17 mouse cellular contexts compared by ENCODE assay signal in genomic region chr7:28478854-28479253, GRCm38 (mm10). TPM values are rescaled to one million over a fixed set of nuclear protein-coding genes. Genes with fewer than 3 reads are reported as not detected.
DNase-seq lines count a peak whose midpoint lies in the region; ATAC-seq lines count a peak whose summit lies in the region.
"Had no signal": no experiment of that assay in that cellular context is flagged by ENCODE, and none has a peak within 500 bp of the region (broad histone marks: within the 10 kb centered on the region; RNA-seq: fewer than 3 reads in every experiment).

No protein-coding gene starts in this region.

- ATAC-seq in kidney, embryonic 15.5 days (replicated peaks; ENCODE audit: low FRiP score): peak; percentile 62
- ATAC-seq in granulocyte monocyte progenitor cell, adult 5-6 weeks (replicated peaks; ENCODE audit: poor library complexity, severe bottlenecking): peak; percentile 68
- peak; percentile 71; the same call in 1 of the 2 replicates for ATAC-seq in stomach, embryonic 16.5 days (ENCODE audit: insufficient read depth, low FRiP score)
- ATAC-seq: midbrain, embryonic 13.5 days had no signal

- H3K36me3 ChIP-seq in kidney, embryonic 15.5 days: no peaks in the 10 kb centered on the region
- no peaks in the 10 kb centered on the region for H3K36me3 ChIP-seq in stomach, embryonic 16.5 days (ENCODE audit: control insufficient read depth, insufficient read depth, low read length)
- H3K36me3 ChIP-seq: embryonic facial prominence, embryonic 15.5 days; liver, embryonic 15.5 days; midbrain, embryonic 13.5 days had no signal

- WGBS in kidney, embryonic 15.5 days: 4% methylated on average over 8 of the region's 8 CpGs
- WGBS in stomach, embryonic 16.5 days: 4% methylated on average over 8 of the region's 8 CpGs

- H3K9me3 ChIP-seq in kidney, embryonic 15.5 days (replicated peaks): no peaks in the 10 kb centered on the region
- H3K9me3 ChIP-seq in stomach, embryonic 16.5 days (replicated peaks; ENCODE audit: control insufficient read depth, low read length): no peaks in the 10 kb centered on the region
- H3K9me3 ChIP-seq: embryonic facial prominence, embryonic 15.5 days; liver, embryonic 15.5 days; midbrain, embryonic 13.5 days had no signal

- DNase-seq in kidney, adult 9 months: no peak
- DNase-seq in testis, postnatal 10 days (ENCODE audit: low spot score): peak; percentile 49
- DNase-seq in testis, postnatal 14 days (ENCODE audit: low spot score): no peak
- no peak for DNase-seq in right cerebral cortex, postnatal 10 days (ENCODE audit: low spot score in 2 of 2)
- DNase-seq in cerebellum, adult 11-12 months: no peak
- DNase-seq: cerebellum, adult 2 months; heart, adult 11 months; heart, postnatal 36 days had no signal

- H3K27ac ChIP-seq in kidney, embryonic 15.5 days: no peak overlapping the region
- no peak overlapping the region for H3K27ac ChIP-seq in stomach, embryonic 16.5 days (ENCODE audit: low read length)
- H3K27ac ChIP-seq: embryonic facial prominence, embryonic 15.5 days; left cerebral cortex, adult 2 months; liver, embryonic 15.5 days; midbrain, embryonic 13.5 days had no signal

- no peak overlapping the region for H3K4me3 ChIP-seq in kidney, embryonic 15.5 days (replicated peaks)
- no peak overlapping the region for H3K4me3 ChIP-seq in stomach, embryonic 16.5 days (replicated peaks; ENCODE audit: low read length)
- H3K4me3 ChIP-seq: embryonic facial prominence, embryonic 15.5 days; left cerebral cortex, adult 2 months; liver, embryonic 15.5 days; midbrain, embryonic 13.5 days had no signal

- peaks cover 7% of the 10 kb centered on the region for H3K4me1 ChIP-seq in kidney, embryonic 15.5 days
- no peaks in the 10 kb centered on the region for H3K4me1 ChIP-seq in stomach, embryonic 16.5 days (ENCODE audit: control insufficient read depth, insufficient read depth, low read length)
- H3K4me1 ChIP-seq: embryonic facial prominence, embryonic 15.5 days; liver, embryonic 15.5 days; midbrain, embryonic 13.5 days had no signal

- peak overlapping the region; percentile 32; the same call in 1 of the 2 replicates for H3K4me2 ChIP-seq in kidney, embryonic 15.5 days
- H3K4me2 ChIP-seq in stomach, embryonic 16.5 days (ENCODE audit: low read depth, low read length): no peak overlapping the region
- H3K4me2 ChIP-seq: embryonic facial prominence, embryonic 15.5 days; liver, embryonic 15.5 days; midbrain, embryonic 13.5 days had no signal

- H3K9ac ChIP-seq in kidney, embryonic 15.5 days: no peak overlapping the region
- no peak overlapping the region for H3K9ac ChIP-seq in stomach, embryonic 16.5 days (ENCODE audit: low read length)
- H3K9ac ChIP-seq: embryonic facial prominence, embryonic 15.5 days; liver, embryonic 15.5 days; midbrain, embryonic 13.5 days had no signal

- no peaks in the 10 kb centered on the region for H3K27me3 ChIP-seq in kidney, embryonic 15.5 days
- no peaks in the 10 kb centered on the region for H3K27me3 ChIP-seq in stomach, embryonic 16.5 days (ENCODE audit: control insufficient read depth, insufficient read depth, low read length)
- H3K27me3 ChIP-seq: embryonic facial prominence, embryonic 15.5 days; liver, embryonic 15.5 days; midbrain, embryonic 13.5 days had no signal

RNA-seq across cellular contexts. Expression of gene Lrfn1, which starts 27.1 kb away (rescaled TPM):
- 2.6 and 2.8 TPM in 2 replicates for polyA plus RNA-seq in kidney, embryonic 15.5 days (2015; fragmentation: Nextera tagmentation; extraction: Ambion mirVana)
- 0.80 and 1.7 TPM in 2 replicates for total RNA-seq in granulocyte monocyte progenitor cell, adult 5-6 weeks (2014; fragmentation: Nextera tagmentation)
- total RNA-seq in granulocyte monocyte progenitor cell, adult 5-6 weeks (2017): 0.36 and 0.52 TPM in 2 replicates
- polyA plus RNA-seq in stomach, embryonic 16.5 days (2015; fragmentation: Nextera tagmentation; extraction: Ambion mirVana): 1.0 and 1.7 TPM in 2 replicates

RNA-seq across cellular contexts. Expression of gene Ifnl2, which starts 31.4 kb away (rescaled TPM):
- polyA plus RNA-seq in kidney, embryonic 15.5 days (2015; fragmentation: Nextera tagmentation; extraction: Ambion mirVana): not detected in 2 replicates
- not detected in 2 replicates for total RNA-seq in granulocyte monocyte progenitor cell, adult 5-6 weeks (2014; fragmentation: Nextera tagmentation)
- not detected in 2 replicates for total RNA-seq in granulocyte monocyte progenitor cell, adult 5-6 weeks (2017)
- not detected in 2 replicates for polyA plus RNA-seq in stomach, embryonic 16.5 days (2015; fragmentation: Nextera tagmentation; extraction: Ambion mirVana)
- total RNA-seq: heart, postnatal 36 days; left cerebral cortex, adult 2 months had no signal
- polyA plus RNA-seq: cerebellum, adult 2 months; embryonic facial prominence, embryonic 15.5 days; large intestine, adult 2 months; liver, embryonic 15.5 days; midbrain, embryonic 13.5 days; neural tube, embryonic 11.5 days had no signal

RNA-seq across cellular contexts. Expression of gene Gmfg, which starts 41.6 kb away (rescaled TPM):
- 16.4 and 17.3 TPM in 2 replicates for polyA plus RNA-seq in kidney, embryonic 15.5 days (2015; fragmentation: Nextera tagmentation; extraction: Ambion mirVana)
- 420 and 510 TPM in 2 replicates for total RNA-seq in granulocyte monocyte progenitor cell, adult 5-6 weeks (2014; fragmentation: Nextera tagmentation)
- total RNA-seq in granulocyte monocyte progenitor cell, adult 5-6 weeks (2017): 682 and 721 TPM in 2 replicates
- polyA plus RNA-seq in stomach, embryonic 16.5 days (2015; fragmentation: Nextera tagmentation; extraction: Ambion mirVana): 17.7 and 19.2 TPM in 2 replicates

RNA-seq across cellular contexts. Expression of gene Ifnl3, which starts 43.8 kb away (rescaled TPM):
- polyA plus RNA-seq in kidney, embryonic 15.5 days (2015; fragmentation: Nextera tagmentation; extraction: Ambion mirVana): not detected in 2 replicates
- not detected in 2 replicates for total RNA-seq in granulocyte monocyte progenitor cell, adult 5-6 weeks (2014; fragmentation: Nextera tagmentation)
- not detected in 2 replicates for total RNA-seq in granulocyte monocyte progenitor cell, adult 5-6 weeks (2017)
- polyA plus RNA-seq in stomach, embryonic 16.5 days (2015; fragmentation: Nextera tagmentation; extraction: Ambion mirVana): not detected in 2 replicates
- total RNA-seq: heart, postnatal 36 days; left cerebral cortex, adult 2 months had no signal
- polyA plus RNA-seq: cerebellum, adult 2 months; embryonic facial prominence, embryonic 15.5 days; large intestine, adult 2 months; liver, embryonic 15.5 days; midbrain, embryonic 13.5 days; neural tube, embryonic 11.5 days had no signal
